Mouse (Mus musculus): ENCODE measurements around the gene Frmd4b. TPM values are rescaled to one million over a fixed set of nuclear protein-coding genes. Genes with fewer than 3 reads are reported as not detected.
A peak's percentile ranks its signal among the peaks of the same experiment; 100 is the strongest.

The Frmd4b gene
- polyA plus RNA-seq, 1 experiment from 2014 or later = 14.0 TPM

DNA sequence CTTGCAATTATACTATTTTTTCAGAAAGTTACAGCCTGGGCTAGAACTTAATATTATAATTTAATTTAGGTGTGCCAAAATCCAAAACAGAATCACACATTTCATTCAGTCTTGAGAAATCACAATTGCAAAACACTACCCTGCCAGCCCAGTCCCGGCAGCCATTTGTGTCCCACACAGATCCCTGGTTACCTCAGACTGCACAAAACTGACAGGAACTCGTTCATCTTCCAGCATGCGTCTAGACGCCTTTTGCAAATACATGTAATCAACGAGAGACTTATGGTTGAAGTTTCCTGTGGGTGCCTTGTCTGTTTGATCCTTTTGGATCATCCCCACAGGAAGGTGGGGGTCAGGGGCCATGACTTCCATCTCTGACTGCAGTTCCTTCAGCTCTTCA is 365.3 kb downstream of the Frmd4b start:
- no peak for DNase-seq (ENCODE audit: low spot score)
- Histone ChIP-seq H3K9ac (ENCODE audit: low read depth, low read length) (no peak overlapping the region), H3K27ac (no peak overlapping the region), H3K4me3 (replicated peaks; ENCODE audit: low read depth, low read length) (no peak overlapping the region), H3K36me3 (ENCODE audit: insufficient read depth, low read length) (no peaks in the 10 kb centered on the region), H3K9me3 (replicated peaks; ENCODE audit: low read length) (no peaks in the 10 kb centered on the region), H3K4me2 (ENCODE audit: low read length) (no peak overlapping the region), H3K4me1 (replicated peaks; ENCODE audit: insufficient read depth, low read length) (peaks cover 2% of the 10 kb centered on the region; the same call in 1 of the 2 replicates), H3K27me3 (ENCODE audit: insufficient read depth, low read length) (no peaks in the 10 kb centered on the region)
- WGBS = 49% methylated on average over 5 of the region's 5 CpGs
- ATAC-seq (replicated peaks; ENCODE audit: low FRiP score, low read depth) = no peak
- TF ChIP-seq CTCF (IDR thresholded peaks at IDR 0.05; ENCODE audit: low read depth) = no peak

DNA sequence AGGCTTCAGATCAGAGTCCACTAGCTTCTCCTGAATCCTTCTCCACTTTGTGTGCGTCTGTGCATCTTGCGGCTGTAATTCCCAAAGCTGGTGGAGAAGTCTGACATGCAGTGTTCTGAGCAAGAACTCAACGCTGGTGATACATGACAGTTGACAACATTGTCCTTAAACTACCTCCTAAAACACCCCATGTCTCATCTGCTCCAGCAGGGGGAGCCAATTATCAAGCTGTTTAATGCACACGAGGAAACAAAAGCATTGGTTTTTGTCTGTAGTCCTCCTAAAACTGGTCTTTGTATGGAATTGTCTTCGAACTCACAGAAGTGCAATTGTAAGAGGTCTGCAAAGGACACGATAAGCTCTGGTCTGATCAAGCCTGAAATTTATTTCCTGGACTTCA is 366.4 kb downstream of the Frmd4b start:
- Histone ChIP-seq H3K4me2 (ENCODE audit: low read length) (no peak overlapping the region), H3K4me3 (replicated peaks; ENCODE audit: low read depth, low read length) (no peak overlapping the region), H3K27ac (no peak overlapping the region), H3K36me3 (ENCODE audit: insufficient read depth, low read length) (no peaks in the 10 kb centered on the region), H3K27me3 (ENCODE audit: insufficient read depth, low read length) (no peaks in the 10 kb centered on the region), H3K4me1 (replicated peaks; ENCODE audit: insufficient read depth, low read length) (peaks cover 2% of the 10 kb centered on the region; the same call in 1 of the 2 replicates), H3K9me3 (replicated peaks; ENCODE audit: low read length) (no peaks in the 10 kb centered on the region), H3K9ac (ENCODE audit: low read depth, low read length) (no peak overlapping the region)
- DNase-seq (ENCODE audit: low spot score) = peak; percentile 81
- no peak for ATAC-seq (replicated peaks; ENCODE audit: low FRiP score, low read depth)
- 37% methylated on average over 6 of the region's 6 CpGs for WGBS
- TF ChIP-seq CTCF (IDR thresholded peaks at IDR 0.05; ENCODE audit: low read depth) = peak; percentile 92

DNA sequence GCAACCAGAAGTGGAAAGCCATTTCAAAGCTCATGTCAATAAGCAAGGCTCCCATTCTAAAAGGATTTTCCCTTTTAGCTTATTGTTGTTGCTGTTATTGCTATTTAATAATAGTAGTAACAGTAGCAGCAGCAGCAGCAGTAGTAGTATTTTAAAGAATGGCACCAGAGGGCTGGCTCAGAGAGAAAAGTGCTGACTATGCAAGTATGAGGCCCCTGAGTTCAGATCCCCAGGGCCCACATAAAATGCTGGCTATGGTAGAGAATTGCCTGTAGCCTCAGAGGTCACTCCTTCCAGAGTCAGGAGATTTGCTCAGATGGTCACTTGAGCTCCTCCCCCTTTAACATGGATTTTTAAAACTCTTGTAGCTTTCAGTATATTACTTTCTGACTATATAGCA is 372.1 kb downstream of the Frmd4b start:
- ATAC-seq (replicated peaks; ENCODE audit: low FRiP score, low read depth) = no peak
- no peaks in the 10 kb centered on the region for H3K9me3 ChIP-seq (replicated peaks; ENCODE audit: low read length)
- H3K27ac ChIP-seq = no peak overlapping the region
- no peak for DNase-seq (ENCODE audit: low spot score)
- no peaks in the 10 kb centered on the region for H3K27me3 ChIP-seq (ENCODE audit: insufficient read depth, low read length)
- no peak overlapping the region for H3K4me2 ChIP-seq (ENCODE audit: low read length)
- H3K9ac ChIP-seq (ENCODE audit: low read depth, low read length) = no peak overlapping the region
- no peak for TF ChIP-seq CTCF (IDR thresholded peaks at IDR 0.05; ENCODE audit: low read depth)
- no peak overlapping the region for H3K4me3 ChIP-seq (replicated peaks; ENCODE audit: low read depth, low read length)
- no peaks in the 10 kb centered on the region for H3K36me3 ChIP-seq (ENCODE audit: insufficient read depth, low read length)
- H3K4me1 ChIP-seq (replicated peaks; ENCODE audit: insufficient read depth, low read length) = no peaks in the 10 kb centered on the region

DNA sequence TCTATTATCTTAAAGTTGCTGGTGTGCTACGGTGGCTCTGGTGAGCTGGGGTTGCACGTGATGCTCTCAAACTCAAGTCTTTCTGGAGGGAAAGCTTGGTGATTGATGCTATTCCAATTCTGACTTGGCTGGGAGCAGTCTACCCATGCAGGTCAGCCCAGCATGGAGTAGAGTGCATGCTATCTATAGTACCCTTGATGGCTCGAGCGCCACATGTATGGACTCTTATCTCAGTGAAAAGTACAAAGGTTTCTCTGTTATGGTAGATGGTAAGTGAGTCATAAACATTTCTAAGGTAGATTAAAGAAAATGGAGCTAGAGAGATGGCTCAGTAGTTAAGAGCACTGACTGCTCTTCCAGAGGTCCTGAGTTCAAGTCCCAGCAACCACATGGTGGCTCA is 374.8 kb downstream of the Frmd4b start:
- H3K9me3 ChIP-seq (replicated peaks; ENCODE audit: low read length) = 0 out of 2 replicates have a peak, but pooled peaks cover 3% of the 10 kb centered on the region
- H3K36me3 ChIP-seq (ENCODE audit: insufficient read depth, low read length) = no peaks in the 10 kb centered on the region
- no peak overlapping the region for H3K4me2 ChIP-seq (ENCODE audit: low read length)
- DNase-seq (ENCODE audit: low spot score) (no peak), ATAC-seq (replicated peaks; ENCODE audit: low FRiP score, low read depth) (no peak)
- no peak overlapping the region for H3K27ac ChIP-seq
- H3K9ac ChIP-seq (ENCODE audit: low read depth, low read length) = no peak overlapping the region
- WGBS = 90% methylated on average over 4 of the region's 4 CpGs
- no peak for TF ChIP-seq CTCF (IDR thresholded peaks at IDR 0.05; ENCODE audit: low read depth)
- no peaks in the 10 kb centered on the region for H3K4me1 ChIP-seq (replicated peaks; ENCODE audit: insufficient read depth, low read length)
- no peaks in the 10 kb centered on the region for H3K27me3 ChIP-seq (ENCODE audit: insufficient read depth, low read length)
- H3K4me3 ChIP-seq (replicated peaks; ENCODE audit: low read depth, low read length) = no peak overlapping the region

DNA sequence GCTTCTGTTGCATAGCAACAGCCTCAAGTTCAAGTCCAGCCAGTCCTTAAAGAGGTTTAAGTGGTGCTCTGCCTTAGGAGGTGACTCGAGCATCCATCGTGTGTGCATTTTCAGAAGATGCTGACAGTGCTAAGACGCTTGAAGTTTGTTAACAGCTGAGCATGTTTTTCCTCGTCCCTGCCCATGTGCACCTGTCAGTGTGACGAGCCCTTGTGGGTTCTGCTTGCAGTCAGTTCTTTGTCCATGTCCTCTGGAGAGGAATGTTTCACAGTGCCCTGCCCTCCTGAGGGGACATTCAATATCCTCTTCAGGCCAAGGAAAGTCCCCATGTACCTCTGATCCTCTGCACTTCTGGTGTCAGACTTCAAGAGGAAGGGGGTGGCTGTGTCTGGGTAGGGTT is 377.2 kb downstream of the Frmd4b start:
- Histone ChIP-seq H3K4me3 (replicated peaks; ENCODE audit: low read depth, low read length) (no peak overlapping the region), H3K9me3 (replicated peaks; ENCODE audit: low read length) (0 out of 2 replicates have a peak, but pooled peaks cover 3% of the 10 kb centered on the region), H3K27ac (no peak overlapping the region), H3K36me3 (ENCODE audit: insufficient read depth, low read length) (no peaks in the 10 kb centered on the region), H3K4me2 (ENCODE audit: low read length) (no peak overlapping the region), H3K4me1 (replicated peaks; ENCODE audit: insufficient read depth, low read length) (no peaks in the 10 kb centered on the region), H3K27me3 (ENCODE audit: insufficient read depth, low read length) (no peaks in the 10 kb centered on the region), H3K9ac (ENCODE audit: low read depth, low read length) (no peak overlapping the region)
- 76% methylated on average over 5 of the region's 5 CpGs for WGBS
- DNase-seq (ENCODE audit: low spot score) = no peak
- TF ChIP-seq CTCF (IDR thresholded peaks at IDR 0.05; ENCODE audit: low read depth) = no peak
- no peak for ATAC-seq (replicated peaks; ENCODE audit: low FRiP score, low read depth)

DNA sequence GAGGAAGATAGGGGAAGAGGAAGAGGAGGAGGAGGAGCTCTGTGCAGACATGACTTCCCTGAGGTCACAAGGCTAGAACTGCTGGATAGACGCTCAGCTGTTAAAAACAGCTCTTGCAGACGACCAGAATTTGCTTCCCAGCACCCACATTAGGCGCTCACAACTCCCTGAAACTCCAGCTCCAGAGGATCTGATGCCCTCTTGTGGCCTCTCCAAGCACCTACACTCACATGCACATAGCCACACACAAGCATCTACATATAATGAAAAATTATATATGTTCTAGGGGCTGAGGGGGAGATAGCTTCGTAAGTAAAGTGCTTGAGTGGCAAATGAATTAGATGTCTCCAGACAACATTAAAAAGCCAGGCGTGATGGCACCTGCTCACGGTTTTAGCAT is 378.0 kb downstream of the Frmd4b start:
- H3K27me3 ChIP-seq (ENCODE audit: insufficient read depth, low read length) = no peaks in the 10 kb centered on the region
- no peak overlapping the region for H3K4me3 ChIP-seq (replicated peaks; ENCODE audit: low read depth, low read length)
- H3K4me1 ChIP-seq (replicated peaks; ENCODE audit: insufficient read depth, low read length) = no peaks in the 10 kb centered on the region
- ATAC-seq (replicated peaks; ENCODE audit: low FRiP score, low read depth) (no peak), DNase-seq (ENCODE audit: low spot score) (no peak)
- WGBS = 96% methylated on average over 6 of the region's 6 CpGs
- no peak overlapping the region for H3K9ac ChIP-seq (ENCODE audit: low read depth, low read length)
- H3K36me3 ChIP-seq (ENCODE audit: insufficient read depth, low read length) = no peaks in the 10 kb centered on the region
- no peak overlapping the region for H3K27ac ChIP-seq
- H3K4me2 ChIP-seq (ENCODE audit: low read length) = no peak overlapping the region
- 0 out of 2 replicates have a peak, but pooled peaks cover 3% of the 10 kb centered on the region for H3K9me3 ChIP-seq (replicated peaks; ENCODE audit: low read length)
- TF ChIP-seq CTCF (IDR thresholded peaks at IDR 0.05; ENCODE audit: low read depth) = 0 out of 2 replicates have a peak, but pooled peaks have one; percentile 13

Other genes with a start within 250 kb of the Frmd4b start
- 6.8 and 7.5 TPM in 2 replicates for gene Mitf, start 189.5 kb upstream of the Frmd4b start, polyA plus RNA-seq (2015; fragmentation: Nextera tagmentation; extraction: Ambion mirVana)